Mouse (Mus musculus) CH12.LX (cell line): Measurements from ENCODE around the gene Suds3. TPM values are rescaled to one million over a fixed set of nuclear protein-coding genes. Genes with fewer than 3 reads are reported as not detected.

Source experiments
- DNase-seq: peaks from one replicate; pipeline ENCODE4 v3.0.0-alpha.2; 2013; ENCODE audit errors: extremely low read depth
- H3K27ac ChIP-seq: 2 replicates; pipeline ENCODE4 v1.5.1; 2012; ENCODE audit warnings: low read depth, mild to moderate bottlenecking, control low read depth, moderate library complexity; ENCODE audit not compliant: insufficient read depth
- H3K27me3 ChIP-seq: replicated peaks from 2 replicates; pipeline ENCODE3; 2012; ENCODE audit warnings: inconsistent platforms
- H3K36me3 ChIP-seq, 2 experiments: replicated peaks in 1 of 2; 2 replicates each; pipeline versions ENCODE3 to v1.6.1; 2012; ENCODE audit warnings: inconsistent platforms in 1 of 2, low read length in 1 of 2, mild to moderate bottlenecking in 1 of 2, mixed read lengths in 1 of 2, moderate library complexity in 1 of 2; ENCODE audit not compliant: control insufficient read depth in 1 of 2, insufficient read depth in 1 of 2
- H3K4me1 ChIP-seq, 2 experiments: 2 replicates each; pipeline ENCODE4 v1.6.1; 2012; ENCODE audit warnings: inconsistent platforms in 1 of 2, moderate library complexity in 1 of 2; ENCODE audit not compliant: insufficient read depth in 2 of 2, control insufficient read depth in 1 of 2
- H3K4me2 ChIP-seq: 2 replicates; pipeline ENCODE4 v1.6.1; 2012; ENCODE audit warnings: low read depth, mild to moderate bottlenecking, control low read depth; ENCODE audit not compliant: poor library complexity, insufficient read depth, severe bottlenecking
- H3K4me3 ChIP-seq, 3 experiments: fragments of 150-350 bp in 1 of 3; sonication (generic) in 1 of 3; replicated peaks in 1 of 3; 2 replicates each; pipeline versions ENCODE3 to v1.5.1; 2011 to 2012; ENCODE audit warnings: low read depth in 2 of 3, low read length in 2 of 3, mild to moderate bottlenecking in 2 of 3, moderate library complexity in 2 of 3, control low read depth in 1 of 3, improper control_type of control experiment in 1 of 3, inconsistent platforms in 1 of 3, mixed read lengths in 1 of 3; ENCODE audit not compliant: poor library complexity in 1 of 3
- H3K79me2 ChIP-seq: replicated peaks from 2 replicates; pipeline ENCODE4 v1.6.1; 2012; ENCODE audit warnings: mild to moderate bottlenecking, moderate library complexity; ENCODE audit not compliant: control insufficient read depth, poor library complexity, insufficient read depth, severe bottlenecking; ENCODE audit errors: extremely low read depth
- H3K9ac ChIP-seq: 2 replicates; pipeline ENCODE4 v1.6.1; 2012; ENCODE audit warnings: low read depth, mild to moderate bottlenecking, control low read depth, moderate library complexity; ENCODE audit not compliant: insufficient read depth
- H3K9me3 ChIP-seq: replicated peaks from 2 replicates; pipeline ENCODE3; 2012; ENCODE audit warnings: low read length, inconsistent platforms, mixed read lengths
- BHLHE40 ChIP-seq: IDR thresholded peaks from 2 replicates; pipeline ENCODE4 v1.6.1; 2011; ENCODE audit warnings: mild to moderate bottlenecking, low read depth, low read length, improper control_type of control experiment
- ELF1 ChIP-seq: IDR thresholded peaks from 2 replicates; pipeline ENCODE4 v1.6.1; 2014; ENCODE audit warnings: low read depth, mild to moderate bottlenecking, inconsistent platforms, low read length, improper control_type of control experiment
- EP300 ChIP-seq: IDR thresholded peaks from 2 replicates; pipeline ENCODE4 v1.6.1; 2011; ENCODE audit warnings: low read length, improper control_type of control experiment
- IRF4 ChIP-seq: IDR thresholded peaks from 2 replicates; pipeline ENCODE4 v1.6.1; 2014; ENCODE audit warnings: low read depth, mild to moderate bottlenecking, inconsistent platforms, low read length, improper control_type of control experiment
- KAT2A ChIP-seq: IDR thresholded peaks from 2 replicates; pipeline ENCODE4 v1.6.1; 2012; ENCODE audit warnings: low read length, improper control_type of control experiment, inconsistent platforms; ENCODE audit not compliant: insufficient replicate concordance
- MAFK ChIP-seq: IDR thresholded peaks from 2 replicates; pipeline ENCODE4 v1.6.1; 2011; ENCODE audit warnings: low read length, improper control_type of control experiment; ENCODE audit not compliant: insufficient replicate concordance
- MYC ChIP-seq: IDR thresholded peaks from 2 replicates; pipeline ENCODE4 v1.6.1; 2011; ENCODE audit warnings: low read depth, mild to moderate bottlenecking, improper control_type of control experiment, low read length
- NRF1 ChIP-seq: IDR thresholded peaks from 2 replicates; pipeline ENCODE4 v1.6.1; 2014; ENCODE audit warnings: low read depth, mild to moderate bottlenecking, inconsistent platforms, low read length, improper control_type of control experiment, moderate library complexity
- POLR2A ChIP-seq: IDR thresholded peaks from 2 replicates; pipeline ENCODE4 v1.6.1; 2011; ENCODE audit warnings: low read depth, mild to moderate bottlenecking, improper control_type of control experiment, low read length
- POLR2AphosphoS2 ChIP-seq: IDR thresholded peaks from 2 replicates; pipeline ENCODE4 v1.6.1; 2011; ENCODE audit warnings: low read depth, low read length, improper control_type of control experiment
- SMC3 ChIP-seq: IDR thresholded peaks from 2 replicates; pipeline ENCODE4 v1.6.1; 2011; ENCODE audit warnings: low read depth, low read length, improper control_type of control experiment
- TCF12 ChIP-seq: IDR thresholded peaks from 2 replicates; pipeline ENCODE4 v1.6.1; 2014; ENCODE audit warnings: low read depth, mild to moderate bottlenecking, inconsistent platforms, low read length, improper control_type of control experiment
- UBTF ChIP-seq: IDR thresholded peaks from 2 replicates; pipeline ENCODE4 v1.6.1; 2012; ENCODE audit warnings: low read depth, mild to moderate bottlenecking, inconsistent platforms, low read length, improper control_type of control experiment, moderate library complexity
- USF1 ChIP-seq: IDR thresholded peaks from 2 replicates; pipeline ENCODE4 v1.6.1; 2014; ENCODE audit warnings: low read depth, mild to moderate bottlenecking, inconsistent platforms, low read length, improper control_type of control experiment
- USF2 ChIP-seq: conservative IDR thresholded peaks from 2 replicates; pipeline ENCODE4 v1.6.1; 2011; ENCODE audit warnings: low read depth, low read length, improper control_type of control experiment
- ZMIZ1 ChIP-seq: IDR thresholded peaks from 2 replicates; pipeline ENCODE4 v1.6.1; 2012; ENCODE audit warnings: low read depth, mild to moderate bottlenecking, inconsistent platforms, low read length, improper control_type of control experiment
- dilution Hi-C: fragments of 300-500 bp; cut with MboI; formaldehyde crosslinking; loops from 2 replicates; pipeline ENCODE4 v1.14.3; 2020; ENCODE audit warnings: low sequenced_read_pairs; ENCODE audit not compliant: extremely low pct_unique_long_range_greater_than_20kb, extremely low pct_ligation_motif_present
- in situ Hi-C: fragments of 300-500 bp; cut with MboI; formaldehyde crosslinking; loops from 3 replicates; pipeline ENCODE4 v1.14.3; 2019; ENCODE audit warnings: low sequenced_read_pairs, low pct_ligation_motif_present, low pct_unique_long_range_greater_than_20kb, mixed read lengths
- polyA plus RNA-seq: library from polyadenylated mRNA; unstranded; fragments of >175 nt; gene quantifications from 2 replicates; pipeline ENCODE4 v1.2.1, GENCODE M21; 2012; ENCODE audit warnings: low read depth; ENCODE audit not compliant: insufficient read length
- total RNA-seq, 2 experiments: library from RNA; depleted of rRNA; stranded (reverse); fragments of 300-350 nt in 1 of 2; fragments of >200 nt in 1 of 2; gene quantifications; 2 replicates each; pipeline ENCODE4 v1.2.3; 2012 to 2014

Gene Suds3
- total and polyA plus RNA-seq, 3 experiments, result 54.2 to 103 (median 68.1) TPM

GRCm38 (mm10) chr5:117108292-117108691 is 7.6 kb downstream of the Suds3 start:
- Histone ChIP-seq H3K27me3 (no peaks in the 10 kb centered on the region), H3K4me3 (no peak overlapping the region), H3K9me3 (no peaks in the 10 kb centered on the region), H3K27ac (no peak overlapping the region)
- dilution Hi-C loops (no loop called here), in situ Hi-C loops (no loop called here)
- no peak for TF ChIP-seq ELF1
- no peak for TF ChIP-seq IRF4
- no peak for TF ChIP-seq UBTF
- no peak for TF ChIP-seq BHLHE40
- no peak for TF ChIP-seq ZMIZ1
- no peak for TF ChIP-seq TCF12
- TF ChIP-seq USF1, result no peak
- no peak for TF ChIP-seq MAFK
- TF ChIP-seq NRF1, result no peak
- no peak for TF ChIP-seq KAT2A
- TF ChIP-seq, all 38 proteins: peak for 0
- Histone ChIP-seq H3K4me1 (no peaks in the 10 kb centered on the region), H3K9ac (no peak overlapping the region), H3K36me3 (peaks cover 83 to 99% of the 10 kb centered on the region in 2 experiments), H3K79me2 (no peaks in the 10 kb centered on the region; the same call in none of the 2 replicates), H3K4me2 (no peak overlapping the region)
- DNase-seq, result no peak

GRCm38 (mm10) chr5:117105761-117106160 is 10.2 kb downstream of the Suds3 start:
- Histone ChIP-seq H3K9me3 (no peaks in the 10 kb centered on the region), H3K27me3 (no peaks in the 10 kb centered on the region), H3K4me2 (no peak overlapping the region), H3K4me1 (peaks cover 0 to 7% of the 10 kb centered on the region in 2 experiments; a peak in 1 of 4 replicates), H3K27ac (no peak overlapping the region), H3K36me3 (peaks cover 86 to 99% of the 10 kb centered on the region in 2 experiments), H3K4me3 (no peak overlapping the region), H3K9ac (no peak overlapping the region), H3K79me2 (no peaks in the 10 kb centered on the region)
- in situ Hi-C loops, result no loop called here
- DNase-seq, result no peak
- TF ChIP-seq SMC3 (no peak), POLR2AphosphoS2 (no peak), EP300 (no peak), ELF1 (no peak), POLR2A (no peak), USF2 (no peak), BHLHE40 (no peak), MYC (no peak)
- dilution Hi-C loops, result no loop called here
